Mouse (Mus musculus) embryonic facial prominence, embryonic 15.5 days (tissue): ENCODE results near the gene Otop3. TPM values are rescaled to one million over a fixed set of nuclear protein-coding genes. Genes with fewer than 3 reads are reported as not detected.

Experiments
- ATAC-seq: fragments of 200-750 bp; cut with Nextera tagmentation; 2 replicates; pipeline ENCODE4 v1.8.0; 2017; ENCODE audit warnings: low read depth, moderate TSS enrichment; ENCODE audit not compliant: insufficient number of reproducible peaks, low FRiP score, low TSS enrichment
- H3K27ac ChIP-seq: fragments of 300-500 bp; sonication (generic); replicated peaks from 2 replicates; pipeline ENCODE4 v1.5.1; 2015; ENCODE audit warnings: mild to moderate bottlenecking, inconsistent platforms
- H3K27me3 ChIP-seq: fragments of 300-500 bp; sonication (generic); 2 replicates; pipeline ENCODE4 v1.6.1; 2015; ENCODE audit warnings: inconsistent platforms
- H3K36me3 ChIP-seq: fragments of 300-500 bp; sonication (generic); 2 replicates; pipeline ENCODE4 v1.6.1; 2015; ENCODE audit warnings: mild to moderate bottlenecking, inconsistent platforms
- H3K4me1 ChIP-seq: fragments of 300-500 bp; sonication (generic); 2 replicates; pipeline ENCODE4 v1.6.1; 2015; ENCODE audit warnings: inconsistent platforms
- H3K4me2 ChIP-seq: fragments of 300-500 bp; sonication (generic); replicated peaks from 2 replicates; pipeline ENCODE4 v1.6.1; 2015; ENCODE audit warnings: mild to moderate bottlenecking, inconsistent platforms
- H3K4me3 ChIP-seq: fragments of 300-500 bp; sonication (generic); replicated peaks from 2 replicates; pipeline ENCODE4 v1.5.1; 2015; ENCODE audit warnings: mild to moderate bottlenecking, inconsistent platforms
- H3K9ac ChIP-seq: fragments of 300-500 bp; sonication (generic); 2 replicates; pipeline ENCODE4 v1.6.1; 2015; ENCODE audit warnings: inconsistent platforms
- H3K9me3 ChIP-seq: fragments of 300-500 bp; sonication (generic); replicated peaks from 2 replicates; pipeline ENCODE4 v1.6.1; 2016; ENCODE audit warnings: inconsistent platforms
- WGBS: fragments of 180-500 bp; shearing (Covaris S2); methylation state at CpG from one replicate; pipeline ENCODE4 v1.1.7; 2015; 5-methylcytosine and 5-hydroxymethylcytosine counted together
- polyA plus RNA-seq: library from polyadenylated mRNA; unstranded; fragments of >200 nt; fragmentation: Nextera tagmentation; extraction: Ambion mirVana; gene quantifications from 2 replicates; pipeline ENCODE4 v1.2.1, GENCODE M21; 2015

The Otop3 gene
- polyA plus RNA-seq, 1 experiment from 2014 or later: 0.24 TPM

DNA sequence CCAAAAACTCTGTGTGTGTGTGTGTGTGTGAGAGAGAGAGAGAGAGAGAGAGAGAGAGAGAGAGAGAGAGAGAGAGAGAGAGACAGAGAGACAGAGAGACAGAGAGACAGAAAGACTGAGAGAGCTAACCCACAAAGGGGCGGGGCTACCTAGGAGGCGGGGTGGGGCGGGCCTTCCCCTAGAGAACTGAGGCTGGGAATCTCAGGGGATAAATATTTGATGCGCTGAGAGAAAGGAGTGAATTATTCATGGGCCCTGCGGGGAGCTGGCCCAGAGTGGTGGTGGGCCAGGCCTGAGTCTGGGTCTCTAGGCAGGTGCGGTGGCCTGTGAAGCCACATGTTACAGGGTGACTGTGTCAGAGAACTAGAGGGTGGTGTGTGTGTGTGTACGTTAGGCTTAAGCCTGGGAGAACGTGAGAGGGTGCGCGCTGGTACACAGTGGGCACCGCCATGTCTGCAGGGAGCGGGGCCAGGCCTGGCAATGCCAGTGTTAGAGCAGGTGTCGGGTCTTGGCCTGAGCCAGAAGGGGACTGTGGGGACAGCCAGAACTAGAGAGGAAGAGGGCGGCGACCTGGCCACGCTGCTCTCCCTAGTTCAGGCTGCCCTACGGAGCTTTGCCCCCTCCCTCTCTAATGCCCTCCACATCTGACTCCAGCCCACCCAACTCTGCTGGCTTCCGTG is 14.7 kb upstream of the Otop3 start:
- H3K4me2 ChIP-seq: no peak overlapping the region
- H3K27me3 ChIP-seq: peaks cover 100% of the 10 kb centered on the region
- no peak overlapping the region for H3K27ac ChIP-seq
- ATAC-seq: no peak
- H3K9ac ChIP-seq: no peak overlapping the region
- H3K9me3 ChIP-seq: no peaks in the 10 kb centered on the region
- H3K4me3 ChIP-seq: no peak overlapping the region
- WGBS: 5% methylated on average over 18 of the region's 18 CpGs
- H3K4me1 ChIP-seq: peaks cover 12% of the 10 kb centered on the region; the same call in 1 of the 2 replicates
- H3K36me3 ChIP-seq: no peaks in the 10 kb centered on the region

DNA sequence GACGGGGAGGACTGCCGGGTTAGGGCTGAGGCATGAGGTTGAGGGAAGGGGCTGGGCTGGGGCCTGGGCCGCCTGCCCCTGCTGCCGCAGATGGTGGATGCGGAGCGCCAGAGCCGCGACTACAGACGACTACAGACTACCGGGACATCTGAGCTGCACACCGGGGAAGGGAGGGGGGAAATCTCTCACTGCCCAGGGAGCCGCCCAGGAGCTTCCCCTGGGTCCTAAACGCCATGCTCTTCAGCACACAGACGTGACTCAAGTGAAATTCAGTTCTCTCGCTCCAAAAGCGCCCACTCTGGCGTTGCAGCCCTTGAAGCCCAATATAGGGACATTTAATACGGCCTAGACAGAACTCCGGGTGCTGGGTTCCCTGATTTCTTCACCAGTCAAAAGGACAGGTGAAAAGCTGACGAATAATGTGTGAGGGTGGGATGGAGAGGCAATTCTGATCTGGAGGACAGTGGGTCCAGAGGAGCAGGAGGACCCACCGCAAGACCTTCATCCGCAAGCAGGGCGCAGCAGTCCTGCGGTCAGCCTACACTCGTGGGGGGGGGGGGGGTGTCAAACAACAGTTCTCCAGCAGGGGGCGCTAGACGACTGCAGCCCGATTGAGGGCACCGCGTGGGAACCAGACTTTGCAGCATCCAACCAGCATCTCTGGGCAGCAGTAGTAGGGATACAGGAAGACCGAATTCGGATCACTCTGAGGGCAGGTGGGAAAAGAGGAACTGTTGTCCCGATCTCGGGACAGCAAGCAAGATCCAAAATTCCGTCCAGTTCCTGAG is 12.4 kb upstream of the Otop3 start, which contains the start of gene Ush1g:
Gene Ush1g (minus strand): TSS at position 136 of the 788 bp plus-strand sequence.
- ATAC-seq: no peak
- Histone ChIP-seq H3K9me3 (no peaks in the 10 kb centered on the region), H3K4me2 (no peak within 1 kb of the TSS; the same call in 1 of the 2 replicates), H3K9ac (no peak within 1 kb of the TSS), H3K27me3 (peaks cover 89% of the 10 kb centered on the region), H3K4me3 (0 out of 2 replicates have a peak within 1 kb of the TSS, but pooled peaks have one; percentile 3), H3K36me3 (no peaks in the 10 kb centered on the region), H3K4me1 (peaks cover 12% of the 10 kb centered on the region; the same call in 1 of the 2 replicates), H3K27ac (no peak within 1 kb of the TSS)
- WGBS: 4% methylated on average over 35 of the region's 35 CpGs

DNA sequence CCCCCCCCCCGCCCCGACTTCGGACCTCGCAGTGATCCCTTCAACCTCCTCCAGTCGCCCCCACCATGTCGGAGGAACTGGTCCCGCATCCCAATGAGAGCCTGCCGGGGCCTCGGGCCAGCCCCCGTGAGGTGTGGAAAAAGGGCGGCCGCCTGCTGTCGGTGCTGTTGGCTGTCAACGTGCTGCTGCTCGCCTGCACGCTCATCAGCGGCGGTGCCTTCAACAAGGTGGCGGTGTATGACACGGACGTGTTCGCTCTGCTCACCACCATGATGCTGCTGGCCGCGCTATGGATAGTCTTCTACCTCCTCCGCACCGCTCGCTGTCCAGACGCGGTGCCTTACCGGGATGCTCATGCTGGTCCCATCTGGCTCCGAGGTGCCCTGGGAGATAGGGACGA is 11.2 kb upstream of the Otop3 start:
- WGBS: 17% methylated on average over 32 of the region's 32 CpGs
- no peak for ATAC-seq
- Histone ChIP-seq H3K36me3 (no peaks in the 10 kb centered on the region), H3K4me3 (no peak overlapping the region), H3K4me1 (peaks cover 12% of the 10 kb centered on the region; the same call in 1 of the 2 replicates), H3K27me3 (peaks cover 84% of the 10 kb centered on the region), H3K9me3 (no peaks in the 10 kb centered on the region), H3K27ac (no peak overlapping the region), H3K4me2 (no peak overlapping the region), H3K9ac (no peak overlapping the region)

DNA sequence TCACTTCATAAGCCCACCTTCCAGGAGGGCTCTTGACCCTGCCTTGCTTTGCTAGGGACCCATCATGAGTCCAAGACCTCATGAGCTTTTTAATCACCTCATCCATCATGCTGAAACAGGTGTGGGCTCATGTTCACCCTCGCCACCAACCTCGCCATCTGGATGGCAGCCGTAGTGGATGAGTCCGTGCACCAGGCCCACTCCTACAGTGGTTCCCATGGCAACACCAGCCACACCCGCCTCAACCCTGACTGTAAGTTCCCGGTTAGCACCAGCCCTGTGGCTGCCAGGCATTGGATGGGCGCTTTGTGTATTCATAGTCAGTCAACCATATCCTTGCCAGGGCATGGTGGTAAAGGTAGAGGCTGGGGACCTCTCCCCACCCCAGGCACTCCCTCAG is 7.8 kb upstream of the Otop3 start:
- Histone ChIP-seq H3K27me3 (peaks cover 70% of the 10 kb centered on the region), H3K36me3 (no peaks in the 10 kb centered on the region), H3K9ac (no peak overlapping the region), H3K4me3 (no peak overlapping the region), H3K9me3 (no peaks in the 10 kb centered on the region), H3K4me2 (no peak overlapping the region), H3K4me1 (peaks cover 5% of the 10 kb centered on the region; the same call in 1 of the 2 replicates), H3K27ac (no peak overlapping the region)
- no peak for ATAC-seq
- 56% methylated on average over 7 of the region's 7 CpGs for WGBS

GRCm38 (mm10) chr11:115329339-115329738 is 5.2 kb upstream of the Otop3 start:
- Histone ChIP-seq H3K4me1 (peaks cover 3% of the 10 kb centered on the region; the same call in 1 of the 2 replicates), H3K9ac (no peak overlapping the region), H3K9me3 (no peaks in the 10 kb centered on the region), H3K4me2 (no peak overlapping the region), H3K36me3 (no peaks in the 10 kb centered on the region), H3K27me3 (peaks cover 68% of the 10 kb centered on the region), H3K27ac (no peak overlapping the region), H3K4me3 (no peak overlapping the region)
- 61% methylated on average over 15 of the region's 15 CpGs for WGBS
- ATAC-seq: no peak

DNA sequence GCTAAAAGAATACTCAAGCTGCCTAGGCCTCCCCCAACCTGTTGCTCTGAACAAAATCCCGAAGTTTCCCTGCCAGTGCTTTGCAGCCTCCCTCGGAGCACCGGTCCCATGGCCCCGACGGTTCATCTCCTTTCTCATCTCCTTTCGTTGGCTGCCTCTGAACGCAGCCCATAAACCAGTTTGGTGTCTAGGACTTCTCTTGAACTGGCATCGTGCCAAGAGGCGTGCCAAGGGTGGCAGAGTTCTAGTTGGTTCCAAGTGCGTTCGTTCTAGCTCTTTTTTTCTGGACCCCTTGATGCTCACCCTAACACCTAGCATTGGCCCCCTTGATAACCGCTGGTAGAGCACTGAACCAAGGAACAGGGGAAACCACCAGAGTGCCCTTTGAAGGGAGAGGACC is 692 bp downstream of the Otop3 start:
- Histone ChIP-seq H3K4me3 (no peak overlapping the region), H3K4me1 (peaks cover 7% of the 10 kb centered on the region; the same call in 1 of the 2 replicates), H3K4me2 (no peak overlapping the region), H3K36me3 (no peaks in the 10 kb centered on the region), H3K9ac (no peak overlapping the region), H3K27me3 (peaks cover 71% of the 10 kb centered on the region), H3K9me3 (no peaks in the 10 kb centered on the region), H3K27ac (no peak overlapping the region)
- ATAC-seq: no peak
- 52% methylated on average over 12 of the region's 12 CpGs for WGBS

GRCm38 (mm10) chr11:115336115-115336514 is 1.6 kb downstream of the Otop3 start:
- peaks cover 7% of the 10 kb centered on the region; the same call in 1 of the 2 replicates for H3K4me1 ChIP-seq
- H3K9me3 ChIP-seq: no peaks in the 10 kb centered on the region
- peaks cover 74% of the 10 kb centered on the region for H3K27me3 ChIP-seq
- no peak overlapping the region for H3K4me3 ChIP-seq
- no peak for ATAC-seq
- no peaks in the 10 kb centered on the region for H3K36me3 ChIP-seq
- no peak overlapping the region for H3K4me2 ChIP-seq
- WGBS: 11% methylated on average over 6 of the region's 6 CpGs
- H3K27ac ChIP-seq: no peak overlapping the region
- no peak overlapping the region for H3K9ac ChIP-seq

DNA sequence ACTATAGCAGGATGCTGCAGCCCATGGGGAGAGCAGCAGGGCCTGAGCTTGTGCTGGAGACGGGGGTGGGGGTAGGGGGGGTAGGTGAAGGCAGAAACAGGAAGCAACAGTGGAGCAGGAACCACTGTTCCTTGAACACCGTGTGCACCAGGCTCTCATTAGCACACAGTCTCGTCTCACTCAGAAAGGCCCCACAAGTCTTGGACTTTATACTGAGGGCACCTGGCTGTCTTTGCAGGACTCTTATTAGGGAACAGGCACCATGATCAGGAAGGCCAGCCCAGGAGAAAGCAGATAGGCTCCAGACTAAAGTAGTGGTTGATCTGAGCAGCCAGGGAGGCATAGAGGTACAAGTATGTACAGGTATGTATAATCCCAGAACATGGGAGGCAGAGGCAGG is 2.8 kb downstream of the Otop3 start:
- H3K4me3 ChIP-seq: no peak overlapping the region
- no peak overlapping the region for H3K27ac ChIP-seq
- peaks cover 7% of the 10 kb centered on the region; the same call in 1 of the 2 replicates for H3K4me1 ChIP-seq
- no peaks in the 10 kb centered on the region for H3K36me3 ChIP-seq
- no peaks in the 10 kb centered on the region for H3K9me3 ChIP-seq
- H3K27me3 ChIP-seq: peaks cover 65% of the 10 kb centered on the region
- 41% methylated on average over 3 of the region's 3 CpGs for WGBS
- no peak overlapping the region for H3K4me2 ChIP-seq
- no peak for ATAC-seq
- H3K9ac ChIP-seq: no peak overlapping the region

DNA sequence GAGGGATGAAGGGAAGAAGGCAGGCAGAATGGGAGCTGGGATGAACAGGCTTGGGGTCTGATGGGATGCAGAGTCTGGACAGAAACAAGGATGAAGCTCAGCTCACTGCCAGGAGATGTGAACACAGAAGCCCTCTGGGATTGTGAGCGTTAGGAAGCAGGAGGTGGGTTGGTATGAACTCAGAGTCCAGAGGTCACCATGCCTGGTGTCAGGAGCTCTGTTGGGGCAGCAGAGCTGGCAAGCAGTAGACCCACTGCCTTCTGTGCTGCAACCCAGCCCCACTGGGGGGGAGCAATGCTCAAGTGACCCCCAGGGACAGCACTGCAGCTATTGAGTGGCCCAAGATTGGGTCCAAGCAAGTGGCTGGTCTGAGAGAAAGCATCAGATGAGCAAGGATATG is 3.3 kb downstream of the Otop3 start:
- H3K4me3 ChIP-seq: no peak overlapping the region
- 50% methylated on average over 1 of the region's 1 CpGs for WGBS
- no peak for ATAC-seq

GRCm38 (mm10) chr11:115341246-115341645 is 6.7 kb downstream of the Otop3 start:
- Histone ChIP-seq H3K27ac (no peak overlapping the region), H3K4me3 (no peak overlapping the region), H3K4me2 (no peak overlapping the region), H3K9ac (no peak overlapping the region), H3K9me3 (no peaks in the 10 kb centered on the region), H3K27me3 (peaks cover 36% of the 10 kb centered on the region), H3K4me1 (peaks cover 15% of the 10 kb centered on the region), H3K36me3 (no peaks in the 10 kb centered on the region)
- WGBS: 78% methylated on average over 2 of the region's 2 CpGs
- no peak for ATAC-seq

More for the DNA sequence above, 3.3 kb downstream of the Otop3 start:
- Histone ChIP-seq H3K9me3 (no peaks in the 10 kb centered on the region), H3K27ac (no peak overlapping the region), H3K27me3 (peaks cover 60% of the 10 kb centered on the region), H3K4me1 (peaks cover 7% of the 10 kb centered on the region; the same call in 1 of the 2 replicates), H3K36me3 (no peaks in the 10 kb centered on the region), H3K9ac (no peak overlapping the region), H3K4me2 (no peak overlapping the region)

GRCm38 (mm10) chr11:115341866-115342265 is 7.3 kb downstream of the Otop3 start:
- no peak for ATAC-seq
- Histone ChIP-seq H3K9ac (no peak overlapping the region), H3K36me3 (no peaks in the 10 kb centered on the region), H3K4me3 (no peak overlapping the region), H3K9me3 (no peaks in the 10 kb centered on the region), H3K4me2 (no peak overlapping the region), H3K4me1 (peaks cover 21% of the 10 kb centered on the region), H3K27me3 (peaks cover 33% of the 10 kb centered on the region), H3K27ac (no peak overlapping the region)
- WGBS: 59% methylated on average over 6 of the region's 6 CpGs
